Mouse (Mus musculus): Measurements from ENCODE around the gene Atxn7l1. TPM values are rescaled to one million over a fixed set of nuclear protein-coding genes. Genes with fewer than 3 reads are reported as not detected.

Gene Atxn7l1
- total RNA-seq, 1 experiment from 2014 or later, result 29.1 TPM

DNA sequence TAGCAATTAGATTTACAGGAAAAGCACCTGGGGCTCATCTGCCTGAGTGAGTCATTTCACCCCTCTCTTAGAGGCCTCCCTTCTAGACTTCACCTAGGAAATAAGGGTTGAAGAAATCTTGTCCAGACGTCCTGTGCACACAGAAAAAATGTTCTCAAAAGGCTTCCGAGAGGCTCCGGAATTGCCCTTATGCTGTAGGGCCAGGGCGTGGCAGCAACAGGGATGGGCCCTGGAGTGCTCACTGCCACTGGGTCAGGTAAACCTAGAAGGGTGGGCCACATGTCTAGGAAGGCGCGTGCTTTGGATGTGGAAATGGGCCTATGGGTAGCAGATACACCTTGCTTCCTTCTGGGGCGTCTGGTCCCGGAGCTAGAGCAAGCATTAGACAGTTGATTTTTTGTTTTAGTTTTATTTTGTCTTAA, 26.2 kb downstream of the Atxn7l1 start:
- no peak for ATAC-seq (replicated peaks in 1 of 2; ENCODE audit: insufficient read depth in 1 of 2, low FRiP score in 2 of 2, low TSS enrichment in 1 of 2, low read depth in 1 of 2, poor library complexity in 2 of 2, severe bottlenecking in 2 of 2)

DNA sequence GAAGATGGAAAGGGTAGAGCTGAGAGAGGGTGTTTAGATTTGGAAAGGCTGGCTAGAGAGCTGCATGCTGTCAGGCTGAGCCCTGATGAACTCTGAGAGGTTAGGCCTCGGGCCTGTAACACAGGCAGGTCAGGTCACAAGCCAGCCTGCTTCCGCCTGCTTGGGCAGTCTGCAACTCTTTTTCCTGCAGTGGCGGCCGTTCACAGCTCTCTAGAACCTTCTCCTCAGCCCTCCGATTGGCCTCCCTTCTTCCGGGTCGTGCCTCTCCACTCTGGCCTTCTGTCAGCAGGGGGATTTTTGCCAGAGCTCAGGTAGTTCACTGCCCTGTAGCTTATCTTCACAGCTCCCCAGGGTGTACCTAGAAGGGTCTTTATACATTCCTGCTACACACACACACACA, 26.7 kb downstream of the Atxn7l1 start:
- no peak for ATAC-seq (replicated peaks in 1 of 2; ENCODE audit: insufficient read depth in 1 of 2, low FRiP score in 2 of 2, low TSS enrichment in 1 of 2, low read depth in 1 of 2, poor library complexity in 2 of 2, severe bottlenecking in 2 of 2)

DNA sequence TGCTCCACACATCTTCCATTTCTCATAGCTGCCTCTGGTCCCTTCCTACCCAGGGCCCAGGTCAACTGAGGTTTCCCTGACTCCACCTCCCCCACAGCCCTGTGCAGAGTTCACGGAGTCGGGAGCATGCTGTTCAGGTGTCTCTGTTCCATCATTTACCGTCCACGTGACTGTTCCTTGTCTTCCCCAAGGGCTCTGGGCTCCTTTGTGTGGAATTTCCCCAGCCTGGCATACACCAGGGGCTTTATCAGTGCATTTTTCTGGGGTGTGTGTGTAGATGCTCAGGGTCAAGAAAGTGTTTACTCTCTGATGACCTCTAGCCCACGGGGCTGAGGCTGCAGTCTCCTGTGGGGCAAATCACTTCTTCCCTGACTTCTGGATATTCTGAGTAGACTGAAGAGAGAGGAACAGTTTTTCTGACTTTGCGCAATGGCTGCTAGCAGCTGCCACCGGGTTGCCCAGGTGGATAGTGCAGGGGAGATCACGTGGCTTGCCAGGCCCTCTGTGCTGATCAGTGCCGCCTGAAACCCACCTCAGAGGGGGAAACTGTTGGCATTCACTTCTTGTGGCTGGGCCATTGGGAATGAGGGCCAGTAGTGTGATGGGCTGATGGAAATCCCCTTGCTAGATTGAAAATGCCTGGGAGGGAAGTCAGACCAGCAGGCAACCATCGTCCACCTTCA, 27.3 kb downstream of the Atxn7l1 start:
- no peak for ATAC-seq (replicated peaks in 1 of 2; ENCODE audit: insufficient read depth in 1 of 2, low FRiP score in 2 of 2, low TSS enrichment in 1 of 2, low read depth in 1 of 2, poor library complexity in 2 of 2, severe bottlenecking in 2 of 2)

DNA sequence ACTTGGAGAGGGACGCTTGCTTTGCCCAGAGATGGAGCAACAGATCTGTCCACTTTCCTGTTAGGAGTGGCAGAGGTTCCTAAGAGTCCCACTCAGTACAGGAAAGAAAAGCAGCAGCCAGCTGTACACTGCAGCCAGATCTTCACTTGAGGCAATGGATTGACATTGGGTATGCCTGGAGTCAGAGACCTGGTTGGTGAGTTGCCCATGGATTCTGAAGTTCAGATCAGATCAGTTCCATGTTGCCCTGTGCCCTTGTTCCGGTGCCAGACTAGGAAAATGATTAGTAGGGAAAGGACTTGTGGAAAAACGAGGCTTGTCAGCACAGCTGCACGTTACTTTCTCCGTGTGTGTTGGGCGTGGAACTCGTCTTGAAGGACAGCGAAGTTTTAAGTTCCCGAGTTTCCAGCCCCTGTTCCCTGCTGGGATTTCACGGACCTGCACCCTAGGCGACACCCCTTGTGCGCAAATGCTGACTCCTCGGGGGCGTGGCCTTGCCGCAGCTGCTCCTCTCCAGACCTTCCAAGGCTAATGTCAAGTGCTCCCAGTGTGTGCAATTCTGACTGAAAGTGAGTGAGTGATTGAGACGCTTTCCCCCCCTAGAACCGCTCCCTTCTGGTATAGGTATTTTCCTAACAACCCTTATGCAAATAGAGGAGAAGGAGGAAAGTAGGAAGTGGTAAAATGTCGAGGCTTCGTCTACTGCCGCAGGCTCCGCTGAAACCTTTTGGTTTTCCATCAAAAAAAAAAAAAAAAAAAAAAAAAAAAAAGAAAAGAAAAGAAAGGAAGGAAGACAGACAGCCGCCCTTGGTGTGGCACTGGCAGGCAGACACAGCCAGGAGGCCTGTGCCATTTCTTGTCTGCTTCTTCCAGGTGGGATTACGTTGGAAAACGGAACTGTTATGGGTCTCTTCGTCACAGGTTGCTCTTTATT, 28.4 kb downstream of the Atxn7l1 start:
- ATAC-seq (replicated peaks in 1 of 2; ENCODE audit: insufficient read depth in 1 of 2, low FRiP score in 2 of 2, low TSS enrichment in 1 of 2, low read depth in 1 of 2, poor library complexity in 2 of 2, severe bottlenecking in 2 of 2), result peak; percentile 60 to 77

DNA sequence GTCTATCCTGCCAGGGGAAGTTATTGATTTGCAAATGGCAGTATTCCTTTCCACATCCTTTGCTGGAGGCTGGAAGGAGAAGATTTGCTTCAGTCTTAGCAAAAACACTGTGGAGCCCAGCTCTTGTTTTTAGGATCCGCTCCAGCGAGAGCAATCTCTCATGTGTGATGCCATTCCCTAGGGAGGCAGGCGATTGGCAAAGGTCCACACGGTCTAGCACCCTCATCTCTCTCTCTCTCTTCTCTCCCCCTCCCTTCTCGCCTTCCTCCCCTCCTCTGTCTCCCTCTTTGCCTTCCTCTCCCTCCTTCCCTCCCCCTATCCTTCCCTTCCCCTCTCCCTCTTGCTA, 29.0 kb downstream of the Atxn7l1 start:
- ATAC-seq (replicated peaks in 1 of 2; ENCODE audit: insufficient read depth in 1 of 2, low FRiP score in 2 of 2, low TSS enrichment in 1 of 2, low read depth in 1 of 2, poor library complexity in 2 of 2, severe bottlenecking in 2 of 2), result no peak

DNA sequence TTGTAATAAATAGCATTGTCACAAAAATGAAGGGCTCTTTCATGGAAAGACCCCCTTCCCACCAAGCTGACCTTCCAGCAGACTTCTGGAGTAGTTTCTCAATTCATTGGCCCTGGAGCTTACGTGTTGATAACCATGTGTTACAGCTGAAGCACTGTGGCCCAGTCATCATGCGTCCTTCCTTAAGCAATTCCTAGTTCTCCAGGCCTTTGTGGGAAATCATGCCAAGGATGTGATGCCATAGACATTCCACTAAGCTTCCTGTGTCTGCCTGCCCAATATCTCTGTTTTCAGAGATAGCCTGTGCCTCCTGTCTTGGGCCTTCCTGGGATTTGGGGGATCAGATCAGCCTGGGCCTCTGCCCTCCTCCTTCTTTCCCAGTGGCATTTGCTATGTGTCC, 32.9 kb downstream of the Atxn7l1 start:
- no peak for ATAC-seq (replicated peaks in 1 of 2; ENCODE audit: insufficient read depth in 1 of 2, low FRiP score in 2 of 2, low TSS enrichment in 1 of 2, low read depth in 1 of 2, poor library complexity in 2 of 2, severe bottlenecking in 2 of 2)

DNA sequence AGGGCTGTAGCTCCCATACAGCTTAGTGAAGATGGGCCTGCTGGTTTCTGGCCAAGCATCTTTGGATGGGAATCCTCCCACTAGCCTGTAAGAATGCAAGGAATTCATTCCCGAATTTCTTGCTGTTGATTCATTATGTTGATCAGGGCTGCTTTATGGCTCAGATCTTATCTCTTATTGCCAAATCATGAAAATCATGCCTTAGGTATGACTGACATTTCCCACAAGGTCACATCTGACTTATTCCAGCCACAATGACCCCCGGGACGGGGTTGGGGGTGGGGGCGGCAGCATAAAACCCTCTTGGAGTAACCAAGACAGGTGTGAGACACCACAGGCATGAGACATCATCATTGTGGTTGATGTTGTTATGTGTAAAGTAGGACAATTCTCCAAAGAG, 34.4 kb downstream of the Atxn7l1 start:
- no peak for ATAC-seq (replicated peaks in 1 of 2; ENCODE audit: insufficient read depth in 1 of 2, low FRiP score in 2 of 2, low TSS enrichment in 1 of 2, low read depth in 1 of 2, poor library complexity in 2 of 2, severe bottlenecking in 2 of 2)

DNA sequence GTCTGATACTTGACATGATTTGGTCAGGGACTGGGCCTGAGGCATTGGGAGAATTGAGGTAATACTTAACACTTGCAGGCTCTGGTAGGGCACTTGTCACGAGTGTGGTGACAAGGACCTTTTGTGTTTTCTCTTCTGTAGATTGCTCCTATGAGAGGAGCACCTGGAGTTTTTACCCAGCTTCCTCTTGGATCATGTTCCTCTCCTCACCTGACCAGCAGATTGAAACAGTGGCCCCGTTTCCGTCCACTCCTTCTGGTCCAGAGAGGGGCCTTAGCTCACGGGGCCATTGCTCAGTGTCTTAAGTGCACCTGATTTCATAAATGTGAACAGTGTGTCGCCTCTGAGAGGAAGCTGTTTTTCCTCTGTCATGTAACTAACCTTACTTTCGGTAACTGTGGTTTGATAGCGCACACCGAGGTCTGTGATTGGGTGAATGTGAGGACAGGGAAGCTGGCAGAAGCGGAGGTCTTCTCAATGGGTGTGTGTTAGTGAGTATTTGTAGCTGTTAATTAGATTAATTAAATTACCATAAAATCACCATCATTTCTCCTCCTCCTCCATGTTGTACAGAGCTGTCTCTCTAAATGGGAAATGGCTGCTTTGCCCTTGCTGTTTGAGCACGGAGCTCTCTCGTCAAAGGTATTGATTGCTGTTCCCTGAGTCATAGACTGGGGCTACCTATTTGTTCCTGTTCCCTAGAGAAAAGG, 35.1 kb downstream of the Atxn7l1 start:
- peak; percentile 77 to 81 for ATAC-seq (replicated peaks in 1 of 2; ENCODE audit: insufficient read depth in 1 of 2, low FRiP score in 2 of 2, low TSS enrichment in 1 of 2, low read depth in 1 of 2, poor library complexity in 2 of 2, severe bottlenecking in 2 of 2)

DNA sequence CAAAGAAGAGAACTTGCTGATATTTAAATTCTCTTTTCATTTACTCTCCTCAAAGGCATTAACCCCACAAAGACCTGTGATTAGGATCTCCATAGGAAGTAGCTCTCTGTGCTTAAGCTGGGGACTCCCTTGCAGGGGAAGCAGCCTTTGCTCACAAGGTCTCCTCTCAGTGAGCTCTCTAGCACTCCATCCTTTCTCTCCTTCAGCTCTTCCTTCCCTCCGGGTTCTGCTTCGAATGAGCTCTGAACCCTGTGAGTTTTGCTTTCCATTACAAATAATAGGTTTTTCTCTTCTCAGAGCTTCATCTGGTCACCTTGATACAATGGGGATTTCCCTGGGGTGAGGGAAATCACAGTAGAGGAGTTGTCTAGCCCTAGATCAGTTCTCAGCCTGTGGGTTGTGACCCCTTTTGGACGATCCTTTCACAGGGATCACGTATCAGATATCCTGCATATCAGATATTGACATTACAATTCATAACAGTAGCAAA, 35.7 kb downstream of the Atxn7l1 start:
- ATAC-seq (replicated peaks in 1 of 2; ENCODE audit: insufficient read depth in 1 of 2, low FRiP score in 2 of 2, low TSS enrichment in 1 of 2, low read depth in 1 of 2, poor library complexity in 2 of 2, severe bottlenecking in 2 of 2), result peak in 1 of 2 experiments; percentile 27; a peak in 1 of 4 replicates

DNA sequence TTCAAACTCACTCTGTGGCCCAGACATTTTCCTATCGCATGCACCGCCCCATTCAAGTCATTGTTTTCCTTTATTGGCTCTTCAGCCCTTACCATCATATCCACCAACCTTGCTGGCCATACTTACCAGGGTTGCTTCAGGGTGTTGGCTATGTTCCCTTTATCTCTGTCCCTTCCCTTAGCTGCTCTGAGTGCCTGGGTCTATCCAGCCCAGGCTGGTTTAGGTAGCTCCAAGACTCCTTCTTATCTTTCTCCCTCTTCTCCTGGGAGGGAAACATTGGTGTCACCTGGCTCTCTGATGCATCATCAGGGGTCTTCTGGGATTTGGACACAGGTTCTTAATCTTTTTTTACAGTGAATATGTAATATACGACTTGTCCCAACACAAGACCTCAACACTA, 36.6 kb downstream of the Atxn7l1 start:
- no peak for ATAC-seq (replicated peaks in 1 of 2; ENCODE audit: insufficient read depth in 1 of 2, low FRiP score in 2 of 2, low TSS enrichment in 1 of 2, low read depth in 1 of 2, poor library complexity in 2 of 2, severe bottlenecking in 2 of 2)

DNA sequence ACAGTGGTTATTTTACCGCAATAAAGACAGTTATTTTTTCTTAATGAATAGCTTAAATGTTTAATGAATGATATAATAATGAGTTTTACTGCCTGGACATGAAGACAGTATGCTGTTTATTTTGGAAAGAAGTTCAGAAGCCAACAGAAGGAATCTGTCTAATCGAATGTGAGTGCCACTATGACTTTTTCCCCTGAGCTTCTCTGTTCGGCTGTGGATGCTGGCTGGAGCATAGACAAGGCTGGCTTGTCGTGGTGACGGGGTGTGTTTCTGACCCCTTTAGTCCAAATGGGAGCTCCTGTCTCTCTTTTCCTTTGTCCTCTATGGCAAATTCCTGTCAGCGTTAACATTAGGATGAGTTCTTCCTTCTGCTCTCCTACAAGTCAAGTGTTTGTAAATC, 37.6 kb downstream of the Atxn7l1 start:
- ATAC-seq (replicated peaks in 1 of 2; ENCODE audit: insufficient read depth in 1 of 2, low FRiP score in 2 of 2, low TSS enrichment in 1 of 2, low read depth in 1 of 2, poor library complexity in 2 of 2, severe bottlenecking in 2 of 2), result no peak

DNA sequence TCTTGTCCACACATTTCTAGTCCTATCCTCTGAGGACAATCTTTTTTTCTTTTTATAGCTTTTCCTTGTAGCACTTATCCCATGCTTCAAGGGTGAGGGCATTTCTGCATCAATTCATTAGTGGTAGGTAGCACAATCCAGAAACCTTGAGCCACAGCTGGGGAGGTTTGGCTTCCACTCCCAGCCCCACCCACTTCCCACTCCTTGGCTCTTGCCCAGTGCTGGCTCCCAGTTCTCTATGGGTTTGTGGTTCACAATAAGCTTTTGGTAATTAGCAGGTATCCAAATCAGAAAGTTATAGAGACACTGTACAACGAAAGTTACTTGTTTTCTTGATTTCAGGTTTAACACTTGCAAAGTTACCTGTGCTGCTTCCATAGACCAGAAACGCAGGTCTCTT, 38.8 kb downstream of the Atxn7l1 start:
- no peak for ATAC-seq (replicated peaks in 1 of 2; ENCODE audit: insufficient read depth in 1 of 2, low FRiP score in 2 of 2, low TSS enrichment in 1 of 2, low read depth in 1 of 2, poor library complexity in 2 of 2, severe bottlenecking in 2 of 2)

DNA sequence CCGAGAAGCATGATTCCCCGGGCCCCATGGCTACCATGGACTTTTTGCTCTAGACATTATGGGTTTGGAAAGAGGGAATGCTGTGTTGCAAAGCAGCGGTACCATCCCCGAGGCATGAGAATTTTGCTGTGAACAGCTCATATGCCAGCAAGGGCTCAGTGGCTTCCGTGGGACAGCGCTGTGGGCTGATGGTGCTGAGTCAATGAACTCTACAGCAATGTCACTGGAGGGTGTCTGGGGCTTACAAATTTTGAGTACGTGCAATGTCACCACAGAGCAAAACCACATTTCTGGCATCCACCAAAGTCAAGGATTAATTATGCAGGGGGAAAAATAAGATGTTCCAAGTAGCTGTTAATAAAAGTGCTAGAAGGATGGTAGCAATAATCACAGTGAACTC, 42.6 kb downstream of the Atxn7l1 start:
- peak in 1 of 2 experiments; percentile 64; a peak in 1 of 4 replicates for ATAC-seq (replicated peaks in 1 of 2; ENCODE audit: insufficient read depth in 1 of 2, low FRiP score in 2 of 2, low TSS enrichment in 1 of 2, low read depth in 1 of 2, poor library complexity in 2 of 2, severe bottlenecking in 2 of 2)

DNA sequence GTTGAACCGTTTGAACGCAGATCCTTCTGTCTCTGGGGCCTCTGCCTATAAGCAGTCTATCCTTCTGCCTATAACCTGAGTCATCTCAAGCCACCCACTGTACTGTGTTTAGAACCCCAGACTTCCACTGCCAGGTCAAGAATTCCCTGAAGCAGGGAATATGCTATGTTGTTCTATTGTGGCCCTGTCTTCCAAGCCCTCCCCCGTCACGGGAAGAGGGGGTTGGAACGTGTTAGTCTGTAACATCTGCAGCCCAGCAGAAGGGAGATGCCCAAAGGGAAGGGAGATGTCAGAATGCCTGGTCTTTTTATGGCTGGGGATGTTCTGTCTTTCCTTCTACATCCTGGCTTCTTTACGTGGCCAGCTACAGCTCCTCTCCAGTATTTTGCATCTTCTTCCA, 43.1 kb downstream of the Atxn7l1 start:
- ATAC-seq (replicated peaks in 1 of 2; ENCODE audit: insufficient read depth in 1 of 2, low FRiP score in 2 of 2, low TSS enrichment in 1 of 2, low read depth in 1 of 2, poor library complexity in 2 of 2, severe bottlenecking in 2 of 2), result no peak

DNA sequence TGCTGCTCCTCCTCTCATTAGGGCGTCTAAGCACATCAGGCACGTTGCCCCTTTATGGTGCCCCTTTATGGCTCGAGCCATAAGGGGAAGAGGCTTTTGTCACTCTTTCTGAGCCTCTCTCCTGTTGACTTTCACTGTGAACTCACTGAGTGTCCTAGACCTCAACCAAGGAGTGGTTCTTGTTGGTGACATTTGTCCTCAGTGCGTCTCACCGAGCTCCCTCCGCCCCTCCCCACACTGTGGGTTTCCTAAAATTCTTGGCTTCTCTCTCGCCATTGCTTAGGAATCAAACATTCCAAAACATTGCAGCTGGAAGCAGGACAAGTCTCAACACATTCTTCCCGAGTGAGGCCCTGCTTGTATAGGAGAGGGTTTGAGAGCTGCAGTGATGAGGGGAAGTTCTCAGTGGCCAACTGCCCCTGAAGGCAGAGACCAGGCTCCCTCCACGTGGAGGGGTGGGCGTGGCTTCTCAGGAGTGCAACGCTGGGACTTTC, 46.0 kb downstream of the Atxn7l1 start:
- ATAC-seq (replicated peaks in 1 of 2; ENCODE audit: insufficient read depth in 1 of 2, low FRiP score in 2 of 2, low TSS enrichment in 1 of 2, low read depth in 1 of 2, poor library complexity in 2 of 2, severe bottlenecking in 2 of 2), result 0 out of 4 replicates have a peak, but pooled peaks of 1 of the 2 experiments have one; percentile 32

DNA sequence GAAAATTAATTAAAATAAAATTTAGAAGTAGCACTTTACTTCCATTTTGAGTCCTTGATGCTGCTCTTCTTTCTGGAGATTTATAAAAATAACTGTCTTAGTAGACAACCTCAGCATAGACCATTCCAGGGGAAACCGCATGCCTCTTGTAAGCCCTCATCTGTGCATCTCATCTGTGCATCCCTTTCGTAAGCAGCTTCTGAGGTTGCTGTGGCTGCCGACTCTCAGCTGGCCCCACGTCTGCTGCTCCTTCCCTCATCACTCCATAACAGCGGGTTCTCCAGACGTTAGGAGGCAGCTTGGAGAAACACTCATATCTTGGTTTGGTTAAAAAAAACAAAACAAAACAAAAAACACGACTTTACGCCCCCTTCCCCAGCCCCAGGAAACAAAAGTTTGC, 47.7 kb downstream of the Atxn7l1 start:
- no peak for ATAC-seq (replicated peaks in 1 of 2; ENCODE audit: insufficient read depth in 1 of 2, low FRiP score in 2 of 2, low TSS enrichment in 1 of 2, low read depth in 1 of 2, poor library complexity in 2 of 2, severe bottlenecking in 2 of 2)

DNA sequence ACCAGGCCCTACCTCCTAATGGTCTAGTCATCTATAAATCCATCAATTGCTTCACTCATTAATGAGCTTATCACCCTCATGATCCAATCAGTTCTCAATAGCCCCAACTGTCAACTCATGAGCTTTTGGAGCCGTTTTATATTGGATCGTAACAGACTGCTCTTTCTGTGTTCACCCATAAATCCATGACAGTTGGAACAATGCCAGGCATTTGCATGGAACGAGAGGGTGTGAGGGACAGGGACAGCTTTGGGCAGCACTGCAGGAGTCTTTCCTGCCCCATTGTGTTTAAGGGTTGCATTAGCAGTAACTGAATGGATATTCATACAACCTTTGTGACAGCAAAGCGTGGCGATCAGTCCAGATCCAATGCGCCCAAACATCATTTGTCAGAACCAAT, 49.8 kb downstream of the Atxn7l1 start:
- ATAC-seq (replicated peaks in 1 of 2; ENCODE audit: insufficient read depth in 1 of 2, low FRiP score in 2 of 2, low TSS enrichment in 1 of 2, low read depth in 1 of 2, poor library complexity in 2 of 2, severe bottlenecking in 2 of 2), result no peak

DNA sequence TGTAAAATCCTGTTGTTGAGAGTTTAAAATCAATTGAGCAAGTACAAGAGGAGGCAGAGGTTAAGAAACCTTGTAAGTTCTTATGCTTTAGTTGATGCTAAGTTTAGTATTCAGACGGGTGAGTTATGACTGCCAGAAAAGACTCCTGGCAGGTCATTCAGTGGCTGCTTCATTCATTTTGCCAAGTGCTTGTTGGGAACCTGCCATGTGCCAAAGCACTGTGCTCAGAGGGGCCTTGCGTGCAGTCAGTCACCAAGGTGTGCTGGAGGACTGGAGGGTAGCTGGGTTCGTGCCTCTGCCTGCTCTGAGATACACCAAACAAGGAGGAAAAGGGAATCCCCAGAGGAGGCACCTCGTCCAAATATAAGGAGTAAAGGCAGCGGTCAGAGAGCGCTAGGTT, 50.3 kb downstream of the Atxn7l1 start:
- ATAC-seq (replicated peaks in 1 of 2; ENCODE audit: insufficient read depth in 1 of 2, low FRiP score in 2 of 2, low TSS enrichment in 1 of 2, low read depth in 1 of 2, poor library complexity in 2 of 2, severe bottlenecking in 2 of 2), result no peak

Measured in hematopoietic stem cell, adult 5-6 weeks (primary cell).